Mouse (Mus musculus): ENCODE results near the gene B4galt7.
A peak's percentile ranks its signal among the peaks of the same experiment; 100 is the strongest.
"Not testable (repeated sequence)": the region's sequence is repeated elsewhere in the genome, so short reads cannot be mapped to it uniquely, and the experiment has no call there.

B4galt7 gene

DNA sequence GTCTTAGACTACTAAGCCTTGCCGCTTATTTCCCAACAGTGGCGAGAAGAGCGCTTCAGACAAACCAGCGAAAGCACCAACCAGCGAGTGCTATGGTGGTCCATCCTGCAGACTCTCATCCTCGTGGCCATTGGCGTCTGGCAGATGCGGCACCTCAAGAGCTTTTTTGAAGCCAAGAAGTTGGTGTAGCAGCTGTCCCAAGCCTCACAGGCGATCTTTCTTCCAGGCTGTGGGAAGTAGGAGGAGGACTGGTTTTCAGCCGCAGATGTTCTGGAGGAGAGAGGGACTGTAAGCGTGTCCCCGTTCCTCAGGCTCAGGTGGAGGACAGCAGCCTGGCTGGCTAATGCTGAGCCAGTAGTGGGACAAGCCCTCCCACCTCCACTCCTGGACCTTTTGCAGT lies 2.9 kb upstream of the B4galt7 start:
- DNase-seq (ENCODE audit: low spot score) = no peak

DNA sequence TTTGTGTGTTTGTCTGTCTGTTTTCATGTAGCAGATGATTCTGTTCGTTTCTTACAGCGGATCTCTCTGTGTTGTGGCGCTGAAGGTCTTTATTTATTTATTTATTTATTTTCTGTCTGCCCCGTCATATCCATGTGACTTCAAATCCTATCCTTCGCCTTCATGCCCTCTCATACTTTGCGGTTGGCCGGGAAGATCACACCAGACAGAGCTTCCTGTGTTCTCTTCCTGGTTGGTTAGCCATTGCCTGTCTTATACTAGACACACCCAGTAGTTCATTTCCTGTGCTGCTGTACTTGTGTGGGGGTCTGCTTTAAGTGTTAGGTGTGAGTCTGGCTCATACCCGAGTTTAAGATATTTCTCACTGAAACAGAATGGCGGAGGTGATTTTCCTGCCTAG lies 961 bp downstream of the B4galt7 start:
- peak; percentile 31 for DNase-seq (ENCODE audit: low spot score)

DNA sequence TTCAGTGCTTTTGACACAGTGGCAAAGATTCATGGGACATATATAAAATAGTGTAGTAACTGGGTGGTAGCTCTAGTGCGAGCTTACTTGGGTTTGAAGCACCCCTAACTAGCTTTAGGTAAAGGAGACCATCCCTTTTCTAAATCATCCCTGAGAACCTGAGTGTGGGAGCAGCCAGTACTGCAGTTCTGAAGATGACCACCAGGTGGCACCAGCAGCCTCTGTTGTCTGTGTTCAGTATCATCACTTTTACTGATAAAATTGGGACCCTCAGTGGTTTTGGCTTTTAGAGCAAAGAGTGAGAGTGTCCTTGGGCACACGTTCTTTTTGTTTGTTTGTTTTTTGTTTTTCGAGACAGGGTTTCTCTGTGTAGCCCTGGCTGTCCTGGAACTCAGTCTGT lies 1.9 kb downstream of the B4galt7 start:
- peak; percentile 80 for DNase-seq (ENCODE audit: low spot score)

DNA sequence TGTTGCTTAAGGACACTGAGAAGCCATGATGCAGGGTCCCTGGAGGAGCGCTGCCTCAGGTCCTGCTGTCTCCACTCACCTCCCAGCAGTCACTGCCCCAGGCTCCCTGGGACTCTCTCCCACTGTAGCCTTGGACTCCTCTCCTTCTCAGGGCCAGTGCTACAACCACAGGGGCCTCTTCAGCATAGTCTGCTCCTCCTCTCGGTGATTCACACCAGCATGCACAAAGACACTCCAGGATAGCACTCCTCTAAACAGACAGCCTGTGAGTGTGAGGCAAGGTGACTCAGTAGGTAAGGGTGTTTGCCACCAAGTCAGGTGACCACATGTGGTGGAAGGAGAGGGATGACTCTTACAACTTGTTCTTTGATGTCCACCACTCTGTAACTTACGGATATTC lies 4.9 kb downstream of the B4galt7 start:
- DNase-seq (ENCODE audit: low spot score) = no peak

DNA sequence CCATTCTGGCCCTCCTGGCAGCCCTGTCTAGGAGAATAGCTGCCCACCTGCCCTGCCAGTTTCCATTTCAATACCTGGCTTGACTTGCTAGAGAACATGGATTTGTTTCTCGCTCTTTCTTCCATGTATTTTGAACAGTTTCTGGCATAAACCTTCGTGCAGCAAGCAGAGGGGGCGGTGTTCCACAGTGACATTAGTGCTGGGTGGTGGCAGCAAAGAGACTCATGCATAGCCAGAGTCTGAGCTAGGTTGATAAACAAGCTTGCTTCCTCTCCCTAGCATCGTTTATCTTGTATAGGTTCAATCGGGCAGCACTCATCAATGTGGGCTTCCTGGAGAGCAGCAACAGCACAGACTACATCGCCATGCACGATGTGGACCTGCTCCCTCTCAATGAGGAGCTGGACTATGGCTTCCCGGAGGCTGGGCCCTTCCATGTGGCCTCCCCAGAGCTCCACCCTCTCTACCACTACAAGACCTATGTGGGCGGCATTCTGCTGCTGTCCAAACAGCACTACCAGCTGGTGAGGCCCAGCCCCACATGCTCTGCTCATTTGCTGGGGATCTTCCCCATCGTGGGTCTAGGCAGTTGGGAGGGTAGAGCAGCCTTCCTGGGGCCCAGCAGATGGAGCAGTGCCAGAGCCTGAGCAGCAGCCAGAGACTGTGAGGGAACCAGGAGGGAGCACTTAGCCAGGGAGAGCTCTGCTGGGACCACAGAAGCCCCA lies 7.4 kb downstream of the B4galt7 start:
- no peak for DNase-seq (ENCODE audit: low spot score)

DNA sequence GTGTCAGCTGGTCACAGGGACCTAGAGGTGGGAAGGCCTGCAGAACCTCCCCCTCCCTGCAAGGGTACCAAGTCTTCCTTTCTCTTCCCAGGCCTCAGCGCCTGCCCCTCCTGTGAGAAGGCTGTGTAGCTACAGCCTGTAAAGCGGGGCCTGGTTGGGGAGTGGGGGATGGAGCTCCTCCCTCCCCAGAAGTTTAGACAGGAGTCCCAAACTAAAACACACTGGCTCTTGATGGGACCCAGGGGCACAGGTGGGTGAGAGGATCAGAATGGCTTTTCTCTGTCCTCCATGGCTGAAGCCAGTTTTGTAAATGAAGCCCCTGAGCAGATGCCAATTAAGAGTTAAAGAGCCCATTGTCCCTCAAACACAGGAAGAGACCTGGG lies 7.9 kb downstream of the B4galt7 start:
- DNase-seq (ENCODE audit: low spot score) = no peak

DNA sequence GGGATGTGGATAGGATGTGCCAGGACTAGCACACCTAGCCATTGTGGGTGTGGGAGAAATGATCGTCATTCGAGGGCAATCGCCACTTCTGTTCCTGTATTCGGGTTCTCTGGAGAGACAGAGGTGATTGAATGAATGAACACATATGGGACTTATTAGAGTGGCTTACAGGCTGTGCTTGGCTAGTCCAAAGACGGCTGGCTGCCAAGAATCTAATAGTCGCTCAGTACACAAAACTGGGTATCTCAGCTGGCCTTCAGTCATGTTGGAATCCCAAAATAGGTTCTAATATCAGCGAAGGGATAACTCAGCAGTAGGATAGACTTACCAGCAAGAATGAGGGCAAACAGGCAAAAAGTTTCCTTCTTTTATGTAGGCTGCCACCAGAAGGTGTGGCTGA lies 12.3 kb downstream of the B4galt7 start:
- no peak for DNase-seq (ENCODE audit: low spot score)

DNA sequence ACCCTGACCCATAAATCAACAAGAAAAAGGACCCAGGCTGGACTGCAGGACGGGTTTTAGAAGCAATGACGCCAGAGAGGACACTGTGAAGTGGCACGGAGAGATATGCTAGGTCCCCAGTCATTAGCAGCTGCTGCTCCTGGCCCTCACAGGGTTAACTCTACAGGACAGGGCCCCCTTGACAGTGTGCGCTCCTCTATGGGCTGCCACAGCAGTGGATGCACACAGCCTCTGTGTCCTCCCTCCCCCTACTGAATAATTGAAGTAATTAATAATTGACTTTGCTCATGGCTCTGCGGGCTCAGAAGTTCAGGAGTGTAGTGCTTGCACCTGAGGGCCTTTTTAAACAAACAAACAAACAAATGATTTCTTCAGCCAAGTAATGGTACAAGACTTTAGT lies 13.8 kb downstream of the B4galt7 start:
- DNase-seq (ENCODE audit: low spot score) = no peak

DNA sequence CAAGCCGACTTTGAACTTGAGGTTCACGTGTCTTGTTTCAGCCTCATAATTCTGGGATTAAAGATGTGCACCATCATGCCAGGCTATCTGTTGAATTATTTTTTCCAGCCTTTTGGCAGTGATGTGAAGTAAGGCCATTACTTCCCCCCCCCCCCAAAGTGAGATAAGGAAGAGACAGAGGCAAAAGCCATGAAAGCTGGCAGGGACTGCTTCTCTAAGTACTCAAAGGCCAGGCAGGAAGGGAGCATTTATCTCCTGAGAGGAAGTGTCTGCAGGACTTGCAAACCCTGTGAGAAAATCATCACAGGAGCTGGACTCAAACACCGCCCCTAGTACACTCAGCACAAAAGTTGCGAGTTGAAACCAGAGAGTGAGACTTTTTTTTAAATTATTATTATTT lies 19.6 kb downstream of the B4galt7 start:
- no peak for DNase-seq (ENCODE audit: low spot score)

DNA sequence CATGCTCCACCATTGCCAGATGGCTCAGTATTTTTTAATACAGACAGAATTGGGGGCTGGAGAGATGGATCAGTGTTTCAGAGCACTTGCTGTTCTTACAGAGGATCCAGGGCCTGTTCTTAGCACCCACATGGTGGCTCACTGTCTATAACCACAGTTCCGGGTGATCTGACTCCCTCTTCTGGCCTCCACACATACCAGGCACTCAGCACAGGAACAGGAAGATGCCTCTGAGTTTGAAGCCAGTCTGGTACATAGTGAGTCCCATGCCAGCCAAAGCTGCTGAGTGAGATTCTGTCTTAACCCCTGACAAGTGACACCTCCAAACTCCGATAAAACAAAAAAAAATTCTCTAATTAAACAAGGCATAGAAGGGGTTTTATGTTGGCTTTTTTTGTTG lies 20.6 kb downstream of the B4galt7 start:
- no peak for DNase-seq (ENCODE audit: low spot score)

DNA sequence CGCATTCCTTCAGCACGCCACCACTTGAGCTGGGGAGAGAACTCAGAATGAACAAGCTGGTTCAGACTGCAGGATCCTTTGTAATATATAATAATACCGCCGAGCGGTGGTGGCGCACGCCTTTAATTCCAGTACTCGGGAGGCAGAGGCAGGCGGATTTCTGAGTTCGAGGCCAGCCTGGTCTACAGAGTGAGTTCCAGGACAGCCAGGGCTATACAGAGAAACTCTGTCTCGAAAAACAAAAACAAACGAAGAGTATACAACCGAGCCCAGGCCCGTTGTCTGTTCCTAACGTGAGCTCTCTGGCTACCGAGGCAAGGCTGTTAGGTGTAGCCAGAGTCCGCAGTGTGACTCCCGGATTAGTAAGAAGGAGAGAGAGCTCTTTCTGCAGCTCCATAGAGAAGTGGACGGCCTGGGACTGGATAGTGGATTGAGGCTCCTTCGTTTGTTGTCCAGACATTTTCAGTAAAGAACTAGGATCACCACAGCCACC lies 22.5 kb downstream of the B4galt7 start:
- DNase-seq (ENCODE audit: low spot score) = not testable (repeated sequence)

DNA sequence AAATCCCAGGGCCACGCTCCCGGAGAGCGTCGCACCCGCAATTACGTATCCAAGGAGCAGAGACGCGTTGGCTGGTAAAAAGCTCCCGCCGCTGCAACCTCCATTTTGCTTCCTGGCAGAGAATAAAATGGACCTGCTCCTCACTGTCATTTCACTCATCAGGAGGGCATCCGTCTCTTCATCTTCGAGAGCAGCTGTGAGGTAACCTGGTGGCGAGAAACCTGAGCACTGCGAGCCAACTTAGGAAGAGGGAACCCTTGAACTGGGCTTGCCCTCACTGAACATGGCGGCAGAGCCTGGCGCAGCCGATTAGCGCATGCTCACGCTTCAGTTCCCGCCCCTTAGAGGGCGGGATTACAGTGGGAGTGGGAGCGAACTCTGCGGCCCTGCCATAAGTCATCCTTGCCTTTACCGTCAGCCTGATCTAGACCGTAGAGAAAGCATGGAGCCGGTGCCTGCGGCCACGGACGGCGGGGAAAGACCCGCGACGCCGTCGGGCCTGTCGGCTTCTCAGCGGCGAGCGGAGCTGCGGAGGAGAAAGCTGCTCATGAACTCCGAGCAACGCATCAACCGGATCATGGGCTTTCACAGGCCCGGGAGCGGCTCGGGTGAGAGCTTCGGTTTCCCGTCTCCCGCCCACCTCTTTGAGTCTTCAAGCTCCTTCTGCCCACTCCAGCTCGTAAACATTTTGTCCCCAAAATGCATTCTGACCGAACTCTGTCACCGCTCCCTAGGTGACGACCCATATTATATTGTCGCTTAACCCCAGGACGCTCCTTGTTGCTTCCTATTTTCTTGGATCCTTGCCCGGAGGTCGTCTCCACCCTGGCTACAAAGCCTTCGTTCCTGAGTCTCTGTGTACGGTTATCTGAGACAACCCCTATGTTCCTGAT lies 23.2 kb downstream of the B4galt7 start, which contains the start of gene Caml:
Gene Caml (plus strand): TSS at position 357 of the 893 bp plus-strand sequence.
- DNase-seq (ENCODE audit: low spot score) = peak; percentile 93

DNA sequence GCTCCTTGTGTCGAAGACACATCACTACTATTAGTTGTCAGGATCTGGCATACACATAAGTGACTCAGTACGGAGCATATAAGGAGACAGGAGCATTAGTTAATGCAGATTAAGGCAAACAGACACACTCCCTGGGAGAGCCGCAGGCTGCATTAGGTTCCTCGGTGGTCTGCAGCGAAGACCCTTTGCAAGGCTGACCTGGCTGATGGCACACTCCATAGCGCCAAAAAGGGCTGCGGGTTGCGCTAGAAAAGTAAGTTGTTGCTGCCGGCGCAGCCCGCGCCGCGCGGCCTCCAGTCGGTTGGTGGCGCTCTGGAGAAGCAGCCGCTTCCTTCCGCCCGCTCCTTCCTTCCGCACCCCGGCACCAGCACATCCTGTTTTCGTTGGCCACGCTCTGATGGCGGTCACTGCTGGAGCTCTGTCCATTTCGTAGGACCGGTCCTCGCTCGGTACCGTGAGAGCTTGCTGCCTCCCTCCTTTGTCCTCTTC lies 35.0 kb downstream of the B4galt7 start, which contains the start of gene Ddx46:
Gene Ddx46 (plus strand): TSS at position 389 of the 489 bp plus-strand sequence.
- peak; percentile 83 for DNase-seq (ENCODE audit: low spot score)

DNA sequence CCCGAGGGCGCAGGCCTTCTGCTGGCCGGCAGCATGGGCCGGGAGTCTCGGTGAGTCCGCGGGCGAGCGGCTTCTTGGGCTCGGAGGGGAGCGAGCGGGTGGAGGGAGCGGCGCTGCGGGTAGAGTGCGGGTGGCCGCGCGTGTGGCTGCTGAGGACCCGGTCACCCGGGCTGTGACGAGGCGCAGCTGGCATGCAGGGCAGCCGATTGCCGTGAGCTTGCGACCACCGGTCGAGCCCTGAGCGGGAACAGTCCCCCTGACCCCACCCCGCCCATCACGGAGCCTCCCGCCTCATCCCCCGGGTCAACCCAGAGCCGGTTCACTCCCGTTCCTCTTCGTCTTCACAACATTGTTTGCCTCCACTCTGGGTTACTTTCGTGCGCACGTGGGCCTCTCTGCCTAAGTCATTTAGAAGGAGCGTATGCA lies 35.5 kb downstream of the B4galt7 start:
- DNase-seq (ENCODE audit: low spot score) = no peak

DNA sequence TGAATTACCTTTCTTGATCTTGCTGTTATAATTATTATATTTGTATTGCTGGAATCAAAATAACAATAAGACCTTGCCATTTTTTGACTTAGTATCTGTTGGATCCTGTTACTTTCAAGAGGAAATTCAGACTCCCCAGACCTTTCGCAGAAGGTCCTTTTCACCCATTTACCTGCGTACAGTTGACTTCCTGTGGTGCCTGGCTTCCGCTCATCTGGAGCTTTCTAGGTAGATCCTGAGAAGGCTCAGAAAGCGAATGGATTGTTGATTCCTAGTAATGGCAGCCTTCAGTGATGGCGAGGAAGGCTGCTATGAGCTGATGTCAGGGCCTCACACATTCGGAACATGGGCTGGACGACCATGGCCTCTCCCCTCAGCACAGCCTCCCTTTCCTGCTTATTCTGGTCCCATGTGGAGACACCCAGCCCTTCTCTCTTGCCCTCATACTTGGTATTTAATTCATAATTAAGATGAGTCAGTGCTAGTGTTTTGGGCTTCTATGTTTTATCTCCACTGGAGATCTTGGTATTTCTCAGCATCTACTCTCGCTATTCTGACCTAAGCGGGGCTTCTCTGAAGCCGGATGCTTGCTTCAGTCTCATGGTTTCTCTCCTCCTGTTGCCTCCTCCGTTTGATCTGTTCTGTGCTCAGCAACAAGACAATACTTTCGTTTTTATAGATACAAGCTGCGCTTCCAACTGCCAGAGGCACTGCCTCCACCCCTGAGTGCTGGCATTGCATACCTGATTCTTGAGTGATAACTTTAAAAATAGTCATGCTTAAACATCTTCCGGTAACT lies 36.7 kb downstream of the B4galt7 start:
- DNase-seq (ENCODE audit: low spot score) = no peak

DNA sequence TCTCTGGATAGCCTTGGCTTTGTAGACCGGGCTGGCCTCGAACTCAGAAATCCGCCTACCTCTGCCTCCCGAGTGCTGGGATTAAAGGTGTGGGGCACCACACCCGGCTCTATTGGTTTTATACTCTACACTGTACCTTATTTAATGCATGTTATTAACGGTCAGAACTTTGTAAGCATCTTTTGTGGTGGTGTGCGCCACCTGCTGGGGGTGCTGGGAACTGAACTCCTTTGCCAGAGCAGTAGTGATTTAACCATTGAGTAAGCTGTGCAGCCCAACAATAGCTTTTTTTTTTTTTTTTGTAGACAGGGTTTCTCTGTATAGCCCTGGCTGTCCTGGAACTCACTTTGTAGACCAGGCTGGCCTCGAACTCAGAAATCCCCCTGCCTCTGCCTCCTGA lies 40.8 kb downstream of the B4galt7 start:
- DNase-seq (ENCODE audit: low spot score) = peak; percentile 74

DNA sequence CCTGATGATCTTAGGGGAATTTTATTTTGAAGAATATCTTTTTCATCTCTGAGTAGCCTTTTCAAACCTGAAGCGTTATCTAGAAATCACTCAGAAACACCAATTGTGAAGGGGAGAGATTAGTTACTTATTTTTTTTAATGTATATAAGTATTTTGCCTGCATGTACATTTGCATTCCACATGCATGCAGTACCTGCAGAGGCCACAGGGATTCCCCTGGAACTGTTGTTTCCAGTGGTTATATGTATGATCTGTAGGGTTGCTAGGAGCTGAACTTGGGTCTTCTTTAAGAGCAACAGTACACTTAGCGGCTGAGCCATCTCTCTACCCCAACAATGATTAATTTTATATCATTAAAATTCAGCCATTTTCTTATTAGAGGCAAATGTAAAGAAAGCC lies 44.8 kb downstream of the B4galt7 start:
- DNase-seq (ENCODE audit: low spot score) = no peak

DNA sequence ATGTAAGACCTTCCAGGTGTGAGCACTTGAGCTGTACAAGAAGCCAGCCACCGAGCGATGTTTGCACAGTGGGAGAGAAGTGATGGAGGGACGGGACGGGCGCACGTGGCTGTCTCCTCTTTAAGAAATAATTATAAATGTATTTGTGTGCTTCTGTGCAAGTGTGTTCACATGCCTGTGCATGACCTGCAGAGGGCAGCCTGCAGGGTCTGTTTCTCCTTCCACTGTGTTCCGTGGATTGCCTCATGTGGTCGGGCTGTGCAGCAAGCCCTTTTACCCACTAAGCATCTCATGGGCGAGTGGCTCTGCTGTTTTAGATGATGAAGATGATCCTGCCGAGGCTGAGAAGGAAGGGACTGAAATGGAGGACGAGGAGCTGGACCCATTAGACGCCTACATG lies 50.4 kb downstream of the B4galt7 start:
- DNase-seq (ENCODE audit: low spot score) = no peak

DNA sequence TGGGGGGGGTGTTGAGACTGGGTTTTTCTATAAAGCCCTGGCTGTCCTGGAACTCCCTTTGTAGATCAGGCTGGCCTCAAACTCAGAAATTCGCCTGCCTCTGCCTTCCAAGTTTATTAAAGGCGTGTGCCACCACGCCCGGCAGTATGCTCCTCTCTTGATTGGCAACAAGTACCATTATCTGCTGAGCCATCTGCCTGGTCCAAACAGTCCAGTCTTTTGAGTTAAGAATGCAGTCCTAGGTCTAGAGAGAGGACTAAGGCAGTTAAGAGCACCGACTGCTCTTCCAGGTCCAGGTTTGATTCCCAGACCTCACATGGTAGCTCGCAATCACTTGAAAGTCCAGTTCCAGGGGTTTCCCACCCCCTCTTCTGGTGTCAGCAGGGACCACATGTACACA lies 51.3 kb downstream of the B4galt7 start:
- no peak for DNase-seq (ENCODE audit: low spot score)

All from c-Kit-positive CD71-positive TER-119-positive erythroid progenitor cells, embryonic 14.5 days (primary cell).